Mouse (Mus musculus): ENCODE measurements at regions not wholly inside any gene's neighbourhood (a gene's known extent, or its start where the extent isn't known, plus 50 kb on each side); places are given as distances from the start of the nearest gene placed in this dataset.

DNA sequence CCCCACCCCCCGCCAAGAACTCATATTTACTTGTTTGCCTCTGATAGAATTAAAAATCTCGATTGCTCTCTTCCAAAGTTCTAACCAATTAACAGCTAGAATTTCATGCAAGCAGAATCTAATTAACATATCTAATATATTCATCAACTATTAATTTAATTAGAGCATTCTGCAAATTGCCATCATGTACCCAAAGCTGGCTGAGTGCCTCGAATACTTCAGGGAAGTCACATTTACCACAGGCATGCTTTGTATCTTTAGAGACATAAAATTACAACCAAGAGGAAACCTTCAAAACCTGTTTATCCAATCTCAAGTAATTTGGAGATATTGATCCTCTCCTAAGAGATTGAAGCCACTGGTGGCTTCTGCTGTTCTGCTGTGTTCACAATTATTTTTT is 401.6 kb upstream of the Nmur2 start:
- DNase-seq (ENCODE audit: low read depth, low spot score): no peak

DNA sequence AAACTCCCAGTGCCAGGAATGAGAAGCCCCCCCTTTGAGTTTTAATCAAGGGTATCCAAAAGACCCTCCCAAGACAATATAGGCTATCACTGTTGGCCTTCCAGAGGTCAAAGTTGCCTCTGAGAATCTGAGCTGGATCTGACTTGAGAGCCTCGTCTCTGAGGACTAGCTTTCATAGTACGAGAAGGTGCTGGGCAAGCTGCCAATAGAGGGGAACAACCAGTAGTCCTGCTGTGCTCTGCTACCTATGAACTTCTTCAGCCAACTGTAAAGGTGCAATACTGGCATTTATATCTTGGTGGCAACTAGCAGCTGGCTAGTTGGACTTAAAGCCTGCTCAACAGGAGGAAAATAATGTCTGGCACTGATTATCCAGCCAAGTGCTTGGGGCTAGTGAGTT is 400.3 kb upstream of the Nmur2 start:
- DNase-seq (ENCODE audit: low read depth, low spot score): no peak

DNA sequence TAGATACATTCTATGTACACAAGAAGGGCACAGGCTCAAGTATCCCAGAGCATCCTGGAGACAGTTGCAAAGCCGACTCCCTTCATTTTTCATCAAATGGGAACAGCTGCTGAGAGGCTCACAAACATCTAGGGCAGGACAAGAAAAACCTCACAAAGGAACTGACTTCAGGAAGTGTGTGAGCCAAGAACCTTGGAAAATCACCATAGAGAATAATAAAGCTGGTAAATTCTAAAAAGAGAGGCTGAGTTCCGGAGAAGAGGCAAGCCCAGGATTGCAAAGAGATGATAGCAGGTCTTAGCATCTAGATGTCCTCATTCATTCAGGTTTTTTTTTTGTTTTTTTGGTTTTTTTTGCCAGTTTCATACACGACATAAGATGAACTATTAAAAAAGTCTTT is 390.3 kb upstream of the Nmur2 start:
- DNase-seq (ENCODE audit: low read depth, low spot score): no peak

DNA sequence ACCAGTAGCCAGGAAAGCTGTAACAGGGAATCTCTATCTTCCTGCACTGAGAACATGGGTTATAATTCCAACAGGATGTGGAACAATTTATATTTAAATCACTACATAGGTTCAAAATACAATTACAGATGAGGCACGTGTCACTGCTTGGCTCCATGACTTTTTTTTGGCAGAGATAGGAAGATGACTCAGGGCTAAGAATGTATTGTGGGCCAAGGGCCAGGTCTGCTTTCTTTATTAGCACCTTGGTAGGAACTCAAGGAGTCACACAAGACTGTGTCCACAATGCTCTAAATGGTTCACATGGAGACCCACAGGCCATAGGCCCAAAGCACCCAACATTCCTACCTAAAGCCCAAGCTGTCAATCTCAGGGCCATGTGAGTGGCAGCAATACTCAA is 344.0 kb upstream of the Nmur2 start:
- DNase-seq (ENCODE audit: low read depth, low spot score): no peak

DNA sequence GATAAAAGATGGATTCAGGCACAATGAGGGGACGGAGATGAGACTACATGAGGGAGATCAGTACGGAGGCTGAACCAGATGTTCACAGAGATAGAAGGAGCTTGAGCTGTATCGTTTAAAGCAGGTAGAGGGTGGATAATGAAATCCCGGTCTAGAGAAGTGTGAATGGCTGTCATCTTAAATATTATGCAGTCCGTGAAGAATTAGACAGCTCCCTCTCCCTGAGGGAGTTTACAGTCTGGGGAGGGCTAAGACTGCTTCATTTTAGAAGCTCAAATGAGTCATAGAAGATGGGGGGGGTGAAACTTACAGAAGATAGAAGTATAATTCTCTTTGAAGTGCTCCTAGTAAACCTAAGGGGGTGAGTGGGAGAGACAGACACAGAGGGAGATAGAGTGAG is 336.7 kb upstream of the Nmur2 start:
- DNase-seq (ENCODE audit: low read depth, low spot score): no peak

DNA sequence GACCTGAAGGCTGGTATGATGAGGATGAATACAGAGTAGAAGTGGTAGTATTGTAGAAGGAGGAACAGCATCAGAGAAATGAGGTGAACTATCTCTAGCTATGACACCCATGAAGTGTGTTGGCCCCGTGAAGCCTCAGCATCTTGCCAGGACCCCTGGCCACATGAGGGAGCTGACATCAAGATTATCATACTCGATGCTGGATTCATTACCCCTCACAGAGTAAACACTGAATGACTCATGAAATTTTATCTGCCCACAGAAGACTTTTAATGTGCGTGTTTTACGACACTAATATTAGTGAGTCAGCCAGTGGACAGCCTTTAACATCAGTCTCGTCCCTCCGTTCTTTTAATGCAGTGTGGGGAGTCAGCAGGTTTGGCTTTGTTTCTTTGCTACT is 333.5 kb upstream of the Nmur2 start:
- no peak for DNase-seq (ENCODE audit: low read depth, low spot score)

DNA sequence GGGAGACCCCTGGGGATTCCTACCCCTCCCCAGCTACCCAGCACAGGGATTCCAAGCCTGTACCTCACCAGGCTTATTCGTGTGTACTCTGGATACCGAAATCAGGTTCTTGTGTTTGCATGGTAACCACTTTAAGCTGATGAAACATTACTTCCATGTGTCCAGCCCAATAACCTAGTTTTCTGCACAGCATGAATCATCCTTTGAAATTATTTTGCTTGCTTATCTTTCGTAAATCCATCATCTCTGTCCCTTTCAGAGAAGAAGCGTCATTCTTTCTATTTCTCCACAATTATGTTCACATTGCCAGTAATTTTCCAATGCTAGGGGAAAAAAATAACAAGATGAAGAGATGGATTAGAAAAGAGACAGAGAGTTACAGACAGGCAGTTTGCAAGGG is 332.8 kb upstream of the Nmur2 start:
- no peak for DNase-seq (ENCODE audit: low read depth, low spot score)

DNA sequence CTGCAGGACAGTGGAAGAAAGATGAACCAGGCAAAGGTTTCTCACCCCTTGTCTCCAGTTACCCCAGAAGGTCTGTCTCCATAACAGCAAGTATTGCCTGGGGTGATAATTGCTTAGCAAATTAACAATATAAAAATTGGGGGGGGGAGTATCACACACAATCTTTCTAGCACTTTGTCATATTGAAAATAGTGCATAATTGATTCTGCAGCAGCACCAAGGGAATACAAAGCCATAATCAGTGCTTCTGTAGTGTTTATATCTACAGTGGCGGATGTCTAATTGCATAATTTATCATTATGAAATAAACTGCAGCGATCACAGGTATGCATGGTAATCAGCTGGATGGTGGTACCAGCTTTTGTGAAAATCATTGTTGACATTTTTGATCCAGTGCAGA is 316.9 kb upstream of the Nmur2 start:
- DNase-seq (ENCODE audit: low read depth, low spot score): no peak

DNA sequence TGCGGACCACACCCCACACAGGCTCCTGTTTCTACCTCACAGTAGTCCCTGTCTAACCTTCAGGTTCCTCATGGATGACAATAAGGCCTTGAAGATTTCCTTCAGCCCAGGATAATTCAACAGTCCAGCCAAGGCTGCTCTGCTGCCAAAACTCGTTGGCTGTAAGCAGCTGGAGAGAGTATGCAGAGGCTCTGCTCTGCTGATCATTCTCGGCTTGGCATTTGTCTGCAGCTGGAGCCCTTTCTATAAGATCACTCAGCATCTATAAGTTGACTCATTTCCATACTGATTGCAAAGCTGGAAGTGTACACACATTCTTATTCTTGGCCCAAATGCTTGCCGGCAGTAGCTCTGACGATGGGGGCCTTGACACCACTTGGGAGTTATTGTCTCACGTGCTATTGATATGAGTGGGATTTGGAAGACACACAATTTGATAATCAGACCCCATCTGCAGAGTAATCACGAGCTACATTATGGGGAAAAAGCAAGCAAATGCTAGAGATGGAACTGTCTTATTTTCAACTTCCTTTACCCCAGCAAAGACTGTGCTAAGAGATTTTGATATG is 311.1 kb upstream of the Nmur2 start:
- DNase-seq (ENCODE audit: low read depth, low spot score): no peak

DNA sequence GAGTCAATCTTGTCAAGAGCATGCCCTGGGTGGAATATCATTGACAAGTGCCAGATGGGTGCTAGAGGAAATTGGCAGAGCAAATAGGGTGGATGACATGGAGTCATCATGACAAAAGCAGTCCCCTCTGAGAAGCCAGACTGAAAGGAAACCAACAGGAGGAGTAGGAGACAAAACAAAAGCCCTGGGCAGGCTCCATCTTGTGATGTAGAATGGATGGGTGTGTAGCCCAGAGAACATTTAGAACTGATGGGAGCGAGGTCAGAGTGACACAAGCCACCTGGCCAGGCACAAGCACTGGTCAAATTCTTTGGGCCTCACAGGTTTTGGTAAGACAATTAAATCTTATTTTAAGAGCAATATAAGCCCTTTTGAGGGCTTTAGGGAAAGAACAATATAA is 310.4 kb upstream of the Nmur2 start:
- no peak for DNase-seq (ENCODE audit: low read depth, low spot score)

DNA sequence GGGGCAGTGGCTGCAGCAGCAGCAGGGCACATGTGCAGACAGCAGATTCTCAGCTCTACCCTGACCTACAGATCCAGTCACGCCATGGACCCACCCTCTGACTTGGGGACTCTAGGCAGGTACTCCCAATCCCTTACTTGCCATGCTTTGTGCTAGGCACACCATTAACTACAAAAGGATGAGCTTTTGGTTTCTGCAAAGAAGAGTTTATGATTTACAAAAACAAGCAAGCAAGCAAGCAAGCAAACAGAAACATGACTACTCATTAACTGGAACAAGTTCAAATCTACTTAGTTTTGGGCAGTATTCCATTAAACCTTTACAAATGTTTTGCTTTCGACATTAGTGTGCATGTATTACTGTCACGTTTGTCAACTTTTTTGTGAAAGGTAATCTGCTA is 309.0 kb upstream of the Nmur2 start:
- DNase-seq (ENCODE audit: low read depth, low spot score): no peak

DNA sequence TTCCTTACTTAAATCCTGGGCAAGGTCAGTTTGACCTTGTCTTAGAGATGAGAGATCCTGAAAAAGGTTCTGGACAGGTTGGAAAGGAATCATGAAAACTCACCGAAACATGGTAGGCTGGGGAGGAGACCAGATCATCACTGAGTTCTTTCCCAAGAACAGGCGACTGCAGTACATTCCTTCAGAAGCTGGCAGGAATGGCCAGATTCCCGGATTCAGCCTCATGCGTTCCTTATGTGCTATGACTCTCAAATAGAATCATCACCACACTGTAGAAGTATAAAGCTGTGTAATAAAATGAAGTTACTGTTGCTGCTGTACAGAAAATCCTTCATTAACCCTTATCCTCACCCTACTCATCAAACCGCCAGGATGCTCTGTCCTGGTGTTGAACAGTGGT is 307.6 kb upstream of the Nmur2 start:
- DNase-seq (ENCODE audit: low read depth, low spot score): no peak

DNA sequence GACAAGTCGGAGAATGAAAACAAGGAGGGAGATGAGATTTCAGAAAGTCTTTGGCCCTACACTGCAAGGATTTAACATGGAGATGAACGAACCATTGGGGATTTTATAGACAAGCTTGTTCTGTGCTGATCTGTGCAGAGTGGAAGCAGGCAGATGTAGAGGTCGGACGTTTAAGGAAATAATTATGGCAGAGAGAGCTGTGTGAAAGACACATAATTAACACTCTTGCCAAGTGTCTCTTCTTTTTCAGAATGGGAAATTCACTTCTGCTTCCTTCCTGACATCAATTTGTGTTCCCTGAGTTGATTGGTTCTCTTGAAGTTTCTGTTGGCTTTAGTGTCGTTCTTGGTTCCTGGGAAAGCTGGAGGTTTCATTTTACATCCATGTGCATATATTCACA is 302.3 kb upstream of the Nmur2 start:
- DNase-seq (ENCODE audit: low read depth, low spot score): no peak

DNA sequence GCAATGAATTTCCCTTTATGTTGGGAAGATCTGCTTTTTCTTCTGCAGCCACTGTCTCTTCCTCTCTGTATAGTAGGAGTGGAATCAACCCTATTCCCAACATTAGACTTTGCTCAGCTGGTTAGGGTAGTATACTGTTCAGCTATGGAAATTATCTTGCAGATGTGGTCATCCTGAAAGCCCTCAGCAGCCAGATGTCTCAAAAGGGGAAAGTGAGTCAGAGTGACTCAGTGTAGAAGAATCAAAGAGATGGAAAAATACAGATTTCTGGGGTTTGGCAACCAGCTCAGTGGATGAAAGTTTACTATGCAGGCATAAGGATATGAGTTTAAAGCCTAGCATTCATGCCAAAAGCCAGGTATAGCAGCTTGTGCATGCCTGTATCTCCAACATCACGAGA is 300.9 kb upstream of the Nmur2 start:
- DNase-seq (ENCODE audit: low read depth, low spot score): no peak

DNA sequence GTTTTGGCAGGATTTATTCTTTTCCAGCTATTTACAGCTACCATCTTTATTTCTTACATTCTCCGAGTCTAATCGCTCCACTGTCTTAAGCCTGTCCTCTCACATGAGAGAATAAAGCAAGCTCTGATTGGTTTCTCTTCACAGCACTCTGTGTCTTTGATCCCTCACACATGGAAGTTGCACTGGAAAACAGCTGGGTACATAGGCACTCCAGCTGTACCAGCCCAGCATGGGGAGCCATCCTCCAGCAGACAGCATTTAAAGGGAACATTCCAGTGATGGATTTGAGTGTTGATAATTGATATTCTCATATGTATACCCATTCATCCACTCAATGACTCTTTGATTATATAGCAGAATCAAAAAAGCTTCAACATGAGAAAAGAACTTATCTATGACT is 300.2 kb upstream of the Nmur2 start:
- no peak for DNase-seq (ENCODE audit: low read depth, low spot score)

DNA sequence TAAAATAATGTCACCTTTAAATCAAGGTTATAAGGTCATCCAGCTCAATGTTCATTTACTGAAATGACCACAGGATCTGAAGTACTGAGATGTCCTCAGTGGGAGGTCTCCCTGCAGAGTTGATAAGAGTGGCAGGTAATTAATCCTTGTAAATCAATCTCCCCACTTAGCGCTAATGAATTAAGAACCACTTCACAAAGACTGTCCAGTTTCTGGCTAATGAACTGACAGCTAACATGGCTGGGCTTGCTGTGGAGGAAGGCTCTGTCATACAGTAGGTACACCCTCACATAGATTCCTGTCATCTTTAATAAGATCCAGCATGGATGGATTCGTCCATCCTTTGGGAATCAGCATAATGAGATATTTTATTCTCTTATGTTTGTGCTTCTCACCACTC is 297.7 kb upstream of the Nmur2 start:
- DNase-seq (ENCODE audit: low read depth, low spot score): no peak

DNA sequence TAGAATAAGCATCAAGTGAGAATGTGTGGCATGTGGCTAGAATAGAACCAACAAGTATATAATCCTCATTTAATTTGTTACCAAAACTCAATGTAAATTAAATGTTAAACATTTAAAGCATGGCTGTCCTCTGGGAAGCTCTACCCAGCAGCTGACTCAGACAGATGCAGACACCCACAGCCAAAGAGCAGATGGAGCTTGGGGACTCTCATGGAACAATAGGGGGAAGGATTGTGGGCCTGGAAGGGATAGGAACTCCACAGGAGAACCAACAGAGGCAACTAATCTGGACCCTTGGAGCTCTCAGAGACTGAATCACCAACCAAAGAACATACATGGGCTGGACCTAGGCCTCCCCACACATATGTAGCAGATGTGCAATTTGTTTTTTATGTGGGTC is 295.1 kb upstream of the Nmur2 start:
- no peak for DNase-seq (ENCODE audit: low read depth, low spot score)

DNA sequence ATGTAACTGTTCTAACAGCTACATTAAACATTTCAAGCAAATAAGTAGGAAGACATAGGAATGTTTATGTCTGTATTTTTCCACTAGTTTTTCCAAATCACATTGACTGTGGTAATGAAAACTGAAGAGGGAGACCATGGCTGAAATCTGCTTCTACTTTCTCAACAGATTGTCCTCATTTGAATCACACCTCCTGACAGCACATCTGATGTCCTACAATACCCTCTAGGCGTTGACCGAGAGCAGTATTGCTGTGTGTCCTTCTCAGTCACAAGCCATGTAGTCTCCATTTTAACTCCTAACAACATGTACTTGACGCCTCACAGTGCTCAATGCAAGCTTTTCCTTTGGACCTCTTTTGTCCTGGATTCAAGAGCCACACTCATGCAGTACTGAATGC is 279.5 kb upstream of the Nmur2 start:
- no peak for DNase-seq (ENCODE audit: low read depth, low spot score)

DNA sequence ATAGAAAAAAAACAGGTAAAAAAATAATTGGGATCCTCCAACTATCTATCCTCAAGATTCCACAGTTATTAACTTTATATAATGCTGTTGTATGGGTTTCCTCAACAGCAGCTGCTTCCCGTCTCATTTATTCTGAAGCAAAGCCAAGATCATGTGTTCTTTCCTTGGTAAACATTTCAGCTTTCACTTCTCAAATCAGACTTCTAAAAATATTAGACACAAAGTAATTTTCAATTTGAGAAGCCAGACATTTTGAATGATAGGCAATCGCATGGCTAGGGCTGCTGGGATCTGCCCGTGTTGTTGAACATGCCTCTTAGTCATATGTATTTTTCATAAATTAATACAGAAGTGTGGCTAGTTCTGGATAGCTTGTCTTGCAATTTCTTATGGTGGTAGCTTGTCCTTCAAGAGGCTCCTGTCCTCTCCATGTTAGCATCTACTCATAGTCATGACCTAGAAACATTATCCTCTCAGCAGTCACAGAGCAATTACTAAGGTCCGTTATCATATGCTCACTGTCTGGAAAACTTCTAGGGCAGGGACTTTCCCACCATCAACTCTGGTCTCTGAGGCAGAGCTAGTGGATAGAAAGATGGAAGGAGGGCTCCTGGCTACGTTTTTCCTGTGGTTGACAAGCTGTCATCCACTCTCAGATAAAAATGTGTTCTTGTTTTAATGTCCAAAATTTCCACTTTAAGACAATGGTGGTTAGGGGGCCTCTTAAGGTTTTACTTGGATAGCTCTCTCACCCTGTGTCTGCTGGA is 274.6 kb upstream of the Nmur2 start:
- no peak for DNase-seq (ENCODE audit: low read depth, low spot score)

DNA sequence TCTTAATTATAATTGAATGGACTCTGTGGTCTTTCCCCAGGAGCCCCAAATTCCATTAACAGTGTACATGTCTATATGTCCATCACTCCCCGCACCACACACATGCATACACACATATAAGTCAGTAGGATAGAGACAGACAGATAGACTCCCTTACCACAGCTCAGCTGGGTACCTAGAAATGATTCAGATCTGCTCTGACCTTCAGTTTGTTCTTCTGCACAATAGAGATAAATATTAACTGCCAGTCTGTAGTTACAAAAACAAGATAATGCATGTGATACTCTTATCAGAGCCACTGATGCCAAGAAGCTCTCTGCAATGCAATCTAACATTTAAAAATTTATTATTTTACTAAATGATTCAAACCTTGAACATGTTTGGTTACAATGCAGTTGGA is 268.7 kb upstream of the Nmur2 start:
- no peak for DNase-seq (ENCODE audit: low read depth, low spot score)

DNA sequence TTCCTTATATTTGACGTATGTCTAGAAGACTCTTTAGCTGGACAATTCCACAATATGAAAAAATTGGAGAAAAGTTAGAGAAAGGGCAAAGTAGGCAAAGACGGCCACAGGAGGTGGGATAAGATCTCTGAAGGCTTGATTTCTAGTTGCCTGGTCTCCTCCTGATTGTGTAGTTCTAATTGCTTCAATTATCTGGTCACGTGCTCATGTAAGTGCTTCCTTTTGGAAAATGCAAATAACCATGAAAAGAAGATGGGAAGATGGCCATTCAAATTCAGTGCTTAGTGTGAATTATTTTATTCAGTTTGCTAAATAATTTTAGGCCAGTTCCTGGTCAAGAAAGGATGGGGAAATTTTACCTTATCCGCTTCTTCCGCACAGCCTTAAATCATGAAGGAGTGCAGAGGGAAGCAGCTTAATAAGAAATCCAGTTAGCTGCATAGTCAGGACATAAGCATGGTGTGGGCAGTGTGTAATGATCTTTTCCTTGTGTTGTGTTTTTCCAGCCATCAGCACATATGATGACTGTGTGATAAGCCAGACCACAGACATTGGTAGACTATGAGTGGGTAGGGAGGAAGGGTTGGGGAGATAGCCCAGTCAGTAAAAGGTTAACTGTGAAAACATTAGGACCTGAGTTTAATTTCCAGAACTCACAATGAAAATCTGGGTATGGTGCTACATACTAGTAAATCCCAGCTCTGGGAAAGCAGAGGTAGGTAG is 267.7 kb upstream of the Nmur2 start:
- no peak for DNase-seq (ENCODE audit: low read depth, low spot score)

DNA sequence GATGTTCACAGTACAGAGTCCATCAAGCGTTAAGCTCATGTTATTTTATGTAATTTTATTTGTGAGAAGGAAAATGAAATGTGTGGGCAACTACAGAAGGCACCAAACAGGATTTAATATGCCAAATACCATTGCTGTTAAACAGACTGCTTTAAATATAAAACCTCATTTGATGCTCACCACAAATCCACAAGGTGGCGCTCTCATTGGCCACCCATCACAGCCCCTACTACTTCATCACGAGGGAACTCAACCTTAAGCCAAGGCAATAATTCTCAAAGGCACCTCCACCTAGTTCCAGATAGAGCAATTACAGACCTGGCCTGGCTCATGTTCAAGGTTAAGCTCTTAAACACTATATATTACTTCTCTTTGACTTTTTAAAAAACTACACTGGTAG is 266.2 kb upstream of the Nmur2 start:
- peak; percentile 9 for DNase-seq (ENCODE audit: low read depth, low spot score)
